In genomic region chr14:78459121-78459520, GRCm38 (mm10) we compare ENCODE assay signal across 22 mouse cellular contexts.
A peak's percentile ranks its signal among the peaks of the same experiment; 100 is the strongest.
DNase-seq lines count a peak whose midpoint lies in the region; ATAC-seq and TF ChIP-seq lines count a peak whose summit lies in the region.
"Had no signal": no experiment of that assay in that cellular context is flagged by ENCODE, and none has a peak within 500 bp of the region (broad histone marks: within the 10 kb centered on the region; RNA-seq: fewer than 3 reads in every experiment).

No protein-coding gene starts in this region.

- H3K9ac ChIP-seq in hindbrain, embryonic 11.5 days (ENCODE audit: low read depth, low read length) = no peak overlapping the region
- no peak overlapping the region for H3K9ac ChIP-seq in hindbrain, embryonic 12.5 days
- H3K9ac ChIP-seq in heart, embryonic 12.5 days = no peak overlapping the region
- H3K9ac ChIP-seq: intestine, embryonic 15.5 days; liver, embryonic 13.5 days; lung, embryonic 15.5 days; neural tube, embryonic 15.5 days had no signal

- no peak for TF ChIP-seq CTCF in E14TG2a.4 (conservative IDR thresholded peaks at IDR 0.05; ENCODE audit: low read length)

- peak; percentile 9 for DNase-seq in hindbrain, embryonic 11.5 days (ENCODE audit: low spot score)
- DNase-seq in 416B (ENCODE audit: low read depth) = peak; percentile 92
- DNase-seq in adrenal gland, adult (ENCODE audit: inconsistent age in 2 of 2, low spot score in 1 of 2) = no peak
- no peak for DNase-seq in cerebellum, postnatal 4 days (ENCODE audit: low spot score in 2 of 2)
- DNase-seq: adrenal gland, postnatal 14 days; B cell, adult 2 months; cerebellum, adult 18-20 months; cerebellum, postnatal 36 days; gastrocnemius, postnatal 10 days; heart, postnatal 36 days; liver, embryonic 13.5 days had no signal

- no peak overlapping the region for H3K4me3 ChIP-seq in hindbrain, embryonic 11.5 days (ENCODE audit: low read depth, low read length)
- no peak overlapping the region for H3K4me3 ChIP-seq in hindbrain, embryonic 12.5 days
- H3K4me3 ChIP-seq in E14TG2a.4 (replicated peaks; ENCODE audit: low read length) = 0 out of 2 replicates have a peak overlapping the region, but pooled peaks have one; percentile 29
- no peak overlapping the region for H3K4me3 ChIP-seq in heart, embryonic 12.5 days
- H3K4me3 ChIP-seq: erythroblast, embryonic 14.5 days; heart, embryonic 10.5 days; intestine, embryonic 15.5 days; layer of hippocampus, adult 2 months; liver, embryonic 13.5 days; lung, embryonic 15.5 days; neural tube, embryonic 15.5 days had no signal

- no peaks in the 10 kb centered on the region for H3K27me3 ChIP-seq in hindbrain, embryonic 11.5 days (ENCODE audit: control insufficient read depth, insufficient read depth, low read length)
- H3K27me3 ChIP-seq in hindbrain, embryonic 12.5 days = no peaks in the 10 kb centered on the region
- H3K27me3 ChIP-seq in E14TG2a.4 (ENCODE audit: insufficient read depth, low read length) = peaks cover 29% of the 10 kb centered on the region
- no peaks in the 10 kb centered on the region for H3K27me3 ChIP-seq in heart, embryonic 12.5 days (replicated peaks)
- H3K27me3 ChIP-seq: intestine, embryonic 15.5 days; liver, embryonic 13.5 days; neural tube, embryonic 15.5 days had no signal

- H3K4me2 ChIP-seq in hindbrain, embryonic 11.5 days (replicated peaks; ENCODE audit: low read depth, low read length) = no peak overlapping the region
- no peak overlapping the region for H3K4me2 ChIP-seq in hindbrain, embryonic 12.5 days (replicated peaks)
- H3K4me2 ChIP-seq in heart, embryonic 12.5 days = no peak overlapping the region
- H3K4me2 ChIP-seq: intestine, embryonic 15.5 days; liver, embryonic 13.5 days; lung, embryonic 15.5 days; neural tube, embryonic 15.5 days had no signal

- H3K27ac ChIP-seq in hindbrain, embryonic 11.5 days (ENCODE audit: low read depth, low read length) = no peak overlapping the region
- no peak overlapping the region for H3K27ac ChIP-seq in hindbrain, embryonic 12.5 days
- no peak overlapping the region for H3K27ac ChIP-seq in heart, embryonic 12.5 days (ENCODE audit: poor library complexity, severe bottlenecking)
- H3K27ac ChIP-seq: heart, embryonic 10.5 days; intestine, embryonic 15.5 days; kidney, postnatal 0 days; layer of hippocampus, adult 2 months; liver, embryonic 13.5 days; lung, embryonic 15.5 days; neural tube, embryonic 15.5 days had no signal

- H3K36me3 ChIP-seq in hindbrain, embryonic 11.5 days (ENCODE audit: control insufficient read depth, insufficient read depth, low read length) = no peaks in the 10 kb centered on the region
- no peaks in the 10 kb centered on the region for H3K36me3 ChIP-seq in hindbrain, embryonic 12.5 days
- H3K36me3 ChIP-seq in E14TG2a.4 (ENCODE audit: insufficient read depth, low read length) = no peaks in the 10 kb centered on the region
- H3K36me3 ChIP-seq in heart, embryonic 12.5 days = no peaks in the 10 kb centered on the region
- H3K36me3 ChIP-seq: heart, embryonic 10.5 days; intestine, embryonic 15.5 days; liver, embryonic 13.5 days; lung, embryonic 15.5 days; neural tube, embryonic 15.5 days had no signal

- H3K9me3 ChIP-seq in hindbrain, embryonic 11.5 days (ENCODE audit: control insufficient read depth, low read length) = no peaks in the 10 kb centered on the region
- no peaks in the 10 kb centered on the region for H3K9me3 ChIP-seq in hindbrain, embryonic 12.5 days (replicated peaks)
- H3K9me3 ChIP-seq in E14TG2a.4 (ENCODE audit: low read length) = no peaks in the 10 kb centered on the region
- H3K9me3 ChIP-seq in heart, embryonic 12.5 days (replicated peaks) = 0 out of 2 replicates have a peak, but pooled peaks cover 5% of the 10 kb centered on the region
- H3K9me3 ChIP-seq: heart, embryonic 10.5 days; intestine, embryonic 15.5 days; liver, embryonic 13.5 days; lung, embryonic 15.5 days; neural tube, embryonic 15.5 days had no signal

- H3K4me1 ChIP-seq in hindbrain, embryonic 11.5 days (replicated peaks; ENCODE audit: control insufficient read depth, insufficient read depth, low read length) = no peaks in the 10 kb centered on the region
- no peaks in the 10 kb centered on the region for H3K4me1 ChIP-seq in hindbrain, embryonic 12.5 days
- H3K4me1 ChIP-seq in E14TG2a.4 (replicated peaks; ENCODE audit: low read depth, low read length) = no peaks in the 10 kb centered on the region; the same call in 1 of the 2 replicates
- H3K4me1 ChIP-seq in heart, embryonic 12.5 days (replicated peaks) = no peaks in the 10 kb centered on the region; the same call in 1 of the 2 replicates
- H3K4me1 ChIP-seq: heart, embryonic 10.5 days; intestine, embryonic 15.5 days; liver, embryonic 13.5 days; lung, embryonic 15.5 days; neural tube, embryonic 15.5 days had no signal

- 65% methylated on average over 5 of the region's 5 CpGs for WGBS in hindbrain, embryonic 11.5 days
- 64% methylated on average over 5 of the region's 5 CpGs for WGBS in hindbrain, embryonic 12.5 days
- 63% methylated on average over 5 of the region's 5 CpGs for WGBS in heart, embryonic 12.5 days

- ATAC-seq in hindbrain, embryonic 11.5 days (ENCODE audit: low FRiP score) = no peak
- ATAC-seq in hindbrain, embryonic 12.5 days (ENCODE audit: low FRiP score) = no peak
- ATAC-seq in inflammation-experienced regulatory T-cells, adult 6 months = peak; percentile 92
- no peak for ATAC-seq in heart, embryonic 12.5 days (ENCODE audit: insufficient number of reproducible peaks, low FRiP score)
- ATAC-seq: intestine, embryonic 15.5 days had no signal

Comparison
In these comparisons a context has a peak if more than half of its experiments do, and no peak if none do; other contexts are left out.
1. DNase-seq: peak in hindbrain, embryonic 11.5 days (single experiment) and 416B (single experiment); none in adrenal gland, adult (0 of 2) and cerebellum, postnatal 4 days (0 of 2).